Mouse (Mus musculus) T-helper 17 cell (primary cell): ENCODE data around the gene Sesn3.

ENCODE experiments used
- in situ Hi-C, 2 experiments: fragments of 300-600 bp; cut with MboI, MseI; formaldehyde crosslinking; loops; 1 replicate in 1 of 2; 2 replicates in 1 of 2; pipeline ENCODE4 v1.15.1; 2025; ENCODE audit warnings: high pct_unique_total_duplicates in 2 of 2

Sesn3 gene

DNA sequence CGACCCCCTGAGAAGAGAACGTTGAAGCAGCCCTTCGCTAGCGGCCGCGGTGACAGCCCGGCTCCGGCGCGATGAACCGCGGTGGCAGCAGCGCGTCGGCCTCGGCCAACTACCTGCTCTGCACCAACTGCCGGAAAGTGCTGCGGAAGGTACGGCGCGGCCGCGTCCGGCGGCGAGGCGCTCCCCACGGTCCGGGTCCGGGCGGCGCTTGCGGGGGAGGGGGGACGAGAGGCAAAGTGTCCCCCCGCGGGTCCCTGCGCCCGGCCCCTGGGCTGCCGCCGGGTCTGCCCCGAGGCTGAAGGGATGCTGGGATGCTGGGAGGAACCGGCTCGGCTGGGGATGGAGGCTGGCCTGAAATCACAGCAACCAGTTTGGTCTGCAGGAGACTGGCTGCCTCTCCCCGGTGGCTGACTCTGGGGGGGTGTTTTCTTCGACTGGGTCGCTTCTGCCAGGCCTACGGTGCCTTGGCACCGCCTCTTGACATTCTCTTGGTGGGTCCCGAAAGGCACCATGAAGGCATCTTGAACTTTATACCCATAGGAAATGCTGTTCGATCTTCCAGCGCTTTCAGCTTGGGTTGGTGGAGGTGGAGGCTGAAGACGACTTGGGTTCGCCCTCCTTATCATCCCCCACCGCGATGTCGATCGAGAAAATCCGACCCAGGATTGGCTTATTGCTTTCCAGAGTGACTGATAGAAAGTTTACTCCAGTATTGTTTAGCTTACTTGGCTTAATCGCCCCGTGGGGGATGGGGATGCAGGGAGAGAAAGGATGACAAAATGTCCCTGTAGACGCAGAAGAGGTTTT, 1.8 kb downstream of the Sesn3 start:
- in situ Hi-C loops = loop anchor here in 1 of 2 experiments (10.0 kb wide), 2 partner anchors 382 to 1028 kb away; partner anchors contain the start of genes 4931406C07Rik and Taf1d

DNA sequence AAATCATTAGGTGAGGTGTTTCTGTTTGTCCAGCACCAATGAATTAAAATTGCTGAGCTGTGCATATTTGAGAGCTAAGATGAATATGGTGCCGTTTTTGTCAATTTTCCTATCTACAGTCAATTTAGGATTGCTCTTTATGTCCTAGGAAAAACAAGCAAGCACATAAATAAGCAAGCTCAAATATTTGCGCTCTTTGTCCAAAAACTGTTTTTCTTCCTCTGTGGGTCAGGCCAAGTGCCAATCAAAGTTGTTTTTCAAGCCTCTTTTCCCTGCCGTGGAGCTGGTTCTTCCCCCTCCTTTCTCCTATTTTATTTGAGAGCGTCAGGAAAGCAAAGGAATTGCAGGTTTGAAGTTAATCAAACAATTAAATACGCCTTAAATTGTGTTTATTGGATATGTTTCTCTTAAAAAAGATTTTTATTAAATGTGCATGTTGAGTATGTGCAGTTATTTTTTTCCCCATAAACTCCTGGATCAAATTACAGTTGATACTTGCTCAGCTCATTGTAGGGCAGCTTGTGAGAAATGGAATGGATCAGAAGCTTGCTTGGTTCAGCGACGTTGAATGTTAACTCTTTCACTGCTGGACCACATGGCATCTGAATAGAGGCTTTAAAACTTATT, 2.6 kb downstream of the Sesn3 start:
- in situ Hi-C loops = loop anchor here in 1 of 2 experiments (10.0 kb wide), 2 partner anchors 383 to 1027 kb away; partner anchors contain the start of genes 4931406C07Rik and Taf1d

DNA sequence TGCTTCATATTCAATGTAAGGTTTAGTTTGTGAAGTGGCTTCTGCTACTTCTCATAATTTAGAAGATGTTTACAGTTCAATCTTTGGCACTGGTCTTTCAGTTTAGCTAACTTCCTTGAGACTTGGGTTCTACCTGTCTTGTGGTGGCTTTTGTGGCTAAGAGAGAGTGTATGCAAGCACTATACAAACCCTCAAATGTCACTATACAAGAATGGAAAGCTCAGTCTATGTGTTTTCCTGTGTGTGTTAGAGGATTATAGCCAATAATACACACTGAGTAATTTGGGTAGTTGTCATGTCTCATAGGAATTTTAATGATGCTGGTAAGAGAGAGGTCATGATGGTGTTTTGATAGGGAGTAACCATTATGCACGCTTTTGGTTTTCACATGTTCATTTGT, 5.8 kb downstream of the Sesn3 start:
- in situ Hi-C loops = no loop called here

DNA sequence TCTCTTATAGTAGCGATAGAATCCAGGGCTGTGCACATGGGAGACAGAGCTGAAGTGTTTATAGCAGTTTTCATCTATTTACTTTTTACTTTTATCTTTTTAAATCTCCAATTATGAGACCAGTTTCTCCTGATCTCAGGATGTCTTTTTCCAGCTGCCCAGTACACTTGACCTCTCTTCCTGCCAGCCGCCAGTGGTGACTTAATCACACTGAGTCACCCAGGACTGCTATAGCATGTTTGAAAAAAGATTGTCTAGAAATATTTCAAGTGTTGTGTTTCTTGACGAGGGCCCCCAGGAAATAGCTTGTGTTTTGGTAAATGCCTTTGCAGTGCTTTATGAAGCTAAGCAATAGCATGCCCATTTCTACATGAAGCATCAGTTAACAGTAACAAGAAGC, 10.2 kb downstream of the Sesn3 start:
- in situ Hi-C loops = no loop called here

DNA sequence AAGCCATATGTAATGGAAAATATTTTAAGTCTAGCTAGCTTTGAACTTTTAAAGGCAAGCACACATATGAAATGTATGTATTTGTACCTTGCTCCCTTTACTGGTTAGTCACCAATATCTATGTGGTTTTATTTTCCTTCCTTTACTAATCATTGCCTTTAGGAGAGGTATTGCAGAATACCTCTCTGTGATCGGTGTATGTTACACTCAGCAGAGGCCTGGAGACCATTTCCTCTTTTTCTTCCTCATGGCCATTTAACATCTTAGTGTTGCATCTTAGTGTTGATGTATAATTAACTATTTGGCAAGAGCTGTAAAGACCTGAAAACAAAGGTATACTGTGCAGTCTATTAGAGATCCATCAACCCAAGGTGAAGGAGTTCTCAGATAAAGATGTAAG, 12.4 kb downstream of the Sesn3 start:
- in situ Hi-C loops = no loop called here

DNA sequence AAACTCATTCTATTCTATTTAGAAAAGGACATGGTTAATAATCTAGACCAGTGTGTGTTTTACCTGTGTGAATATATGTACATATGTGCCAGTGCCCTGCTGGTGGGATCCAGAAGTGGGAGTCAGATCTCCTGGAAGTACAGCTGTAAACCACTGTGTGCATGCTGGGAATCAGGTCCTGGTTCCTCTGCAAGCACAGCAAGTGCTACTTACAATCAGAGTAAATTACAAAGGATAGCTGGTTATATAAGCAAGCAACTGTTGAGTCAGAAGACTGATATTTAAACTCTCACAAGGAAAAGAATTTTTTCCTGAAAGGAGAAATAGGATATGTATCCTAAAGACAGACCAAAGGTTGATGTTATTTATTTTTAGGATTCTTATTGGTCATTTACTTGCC, 13.6 kb downstream of the Sesn3 start:
- in situ Hi-C loops = no loop called here

DNA sequence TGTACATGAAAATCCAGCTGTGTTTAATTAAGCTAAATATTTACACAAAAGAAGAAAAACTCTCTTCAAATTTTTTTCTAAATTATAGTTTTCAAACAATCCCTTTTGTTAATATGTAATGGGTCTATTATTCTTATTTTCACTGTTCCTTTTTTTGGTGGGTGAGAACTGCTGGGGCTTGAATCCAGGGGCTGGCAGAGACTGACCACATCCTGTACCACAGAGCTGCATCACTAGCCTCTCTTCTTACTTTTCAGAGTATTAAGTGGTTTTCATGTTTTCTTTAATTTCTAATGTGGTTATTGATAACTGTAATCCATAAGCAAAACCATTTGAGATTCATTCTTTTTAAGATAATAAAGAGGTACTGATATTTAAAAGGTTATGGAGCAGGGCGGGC, 19.0 kb downstream of the Sesn3 start:
- in situ Hi-C loops = no loop called here

DNA sequence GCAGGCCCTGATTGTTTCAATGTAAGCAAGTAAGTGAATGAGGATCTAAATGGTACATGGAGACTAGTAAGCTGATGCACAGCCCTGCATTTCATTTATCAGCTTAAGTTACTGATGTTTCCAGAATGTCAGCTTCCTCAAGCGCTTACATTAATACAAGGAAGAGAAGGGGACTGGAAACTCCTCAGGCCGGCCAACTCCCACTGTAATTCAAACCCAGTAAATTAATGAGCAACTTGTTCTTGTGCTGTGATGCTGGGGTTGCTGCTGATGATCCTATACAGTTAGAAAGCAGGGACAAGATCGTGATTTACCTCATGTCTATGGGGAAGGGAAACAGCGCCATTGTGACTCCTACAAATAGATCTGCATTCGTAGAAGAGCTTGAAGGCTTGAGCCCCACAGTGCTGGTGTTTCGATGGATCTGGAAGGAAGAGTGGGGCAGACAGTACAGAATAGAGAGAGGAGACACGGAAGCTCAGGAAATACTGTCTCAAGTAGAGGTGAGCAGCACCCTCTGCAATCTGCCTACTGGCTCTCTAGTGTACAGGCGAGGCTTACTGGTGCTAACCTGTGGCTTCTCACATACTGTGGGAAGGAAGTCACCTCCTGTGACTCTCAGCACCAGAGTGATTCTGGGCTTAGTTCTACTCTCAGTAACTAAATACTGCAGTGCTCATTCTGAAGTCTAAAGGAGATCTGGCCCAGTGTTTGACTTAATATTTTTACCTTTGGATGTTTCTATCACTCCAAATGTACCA, 21.0 kb downstream of the Sesn3 start:
- in situ Hi-C loops = no loop called here

DNA sequence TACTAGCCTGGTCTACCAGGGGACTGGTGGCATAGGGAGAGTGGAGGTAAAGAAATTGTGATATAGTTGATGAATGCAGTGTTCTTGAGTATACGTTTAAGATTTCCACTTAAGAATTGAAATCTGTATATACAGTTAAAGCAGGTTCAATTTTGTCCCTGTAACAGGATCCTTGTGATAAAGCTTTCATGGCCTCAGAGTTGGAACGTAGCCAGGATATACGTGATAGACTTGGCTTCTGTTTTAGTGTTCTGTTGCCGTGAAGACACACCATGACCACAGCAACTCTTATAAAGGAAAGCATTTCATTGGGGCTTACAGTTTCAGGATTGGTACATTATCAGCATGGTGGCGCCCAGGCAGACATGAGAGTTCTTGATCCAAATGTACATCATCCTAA, 22.3 kb downstream of the Sesn3 start:
- in situ Hi-C loops = no loop called here

DNA sequence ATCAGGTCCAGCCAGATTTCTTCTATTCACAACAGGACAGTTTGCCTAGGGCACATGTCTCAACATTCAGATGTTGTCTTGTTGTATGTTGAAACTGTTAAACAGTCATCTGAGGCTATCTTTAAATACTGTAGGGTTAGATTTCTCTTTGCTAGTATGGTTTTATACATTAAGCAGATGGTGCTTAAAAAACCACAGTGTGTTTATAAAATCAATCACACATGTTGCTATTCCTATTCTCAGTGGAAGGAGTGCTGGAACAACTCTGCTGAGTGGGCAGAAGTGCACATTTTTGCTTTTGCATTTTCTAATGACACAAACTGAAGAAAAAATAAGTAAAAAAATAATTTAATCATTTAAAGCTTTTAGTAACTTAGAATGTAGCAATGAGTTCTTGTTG, 25.0 kb downstream of the Sesn3 start:
- in situ Hi-C loops = no loop called here

DNA sequence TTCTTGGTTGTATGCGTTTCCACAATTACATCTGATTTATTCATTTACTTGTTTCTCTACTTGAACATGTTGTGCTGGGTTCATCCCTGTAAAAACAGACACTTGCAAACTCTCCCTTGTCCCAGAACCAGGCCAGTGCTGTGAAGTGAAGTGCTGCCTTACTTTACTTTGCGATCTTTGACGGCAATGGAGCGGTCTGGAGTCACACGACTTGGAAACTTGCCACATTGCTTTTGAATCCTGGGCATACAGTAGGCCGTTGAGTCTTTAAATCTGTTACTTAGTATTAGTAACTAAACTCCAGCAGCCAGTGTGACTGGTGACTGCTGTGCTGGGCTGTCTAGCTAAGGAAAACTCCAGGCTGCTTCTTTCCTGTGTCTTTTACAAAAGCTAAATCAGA, 25.9 kb downstream of the Sesn3 start:
- in situ Hi-C loops = no loop called here

DNA sequence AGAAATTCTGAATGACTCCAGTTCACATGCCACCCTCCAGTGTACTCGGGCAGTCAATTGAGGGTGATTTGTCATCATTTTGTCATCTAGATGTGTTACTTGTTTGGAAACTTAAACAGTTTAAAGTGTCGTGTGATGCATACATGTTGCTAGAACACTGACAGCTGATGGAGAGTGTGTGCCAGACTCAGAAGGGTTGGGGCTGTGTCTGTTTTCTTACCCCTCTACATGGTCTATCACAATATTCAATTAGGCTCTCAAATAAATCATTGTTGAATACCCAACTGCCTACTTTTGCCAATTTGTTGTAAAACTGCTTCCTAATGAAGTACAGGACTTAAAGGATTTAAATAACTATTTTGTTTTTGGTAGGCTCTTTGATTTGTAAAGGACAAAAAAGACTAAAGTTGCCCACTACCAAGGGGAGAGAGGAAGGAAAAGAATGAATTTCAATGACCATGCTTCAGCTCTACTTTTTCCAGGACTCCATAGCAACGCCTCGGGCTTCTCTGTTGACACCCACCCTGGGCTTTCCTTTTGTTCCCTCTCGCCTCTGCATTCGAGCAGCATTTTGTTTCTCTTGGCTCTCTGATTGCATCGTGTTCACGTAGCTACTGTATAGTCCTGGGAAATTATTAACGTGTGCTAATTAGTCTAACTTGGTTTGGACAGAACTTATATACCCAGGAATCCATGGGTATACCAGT, 29.5 kb downstream of the Sesn3 start:
- in situ Hi-C loops = no loop called here

DNA sequence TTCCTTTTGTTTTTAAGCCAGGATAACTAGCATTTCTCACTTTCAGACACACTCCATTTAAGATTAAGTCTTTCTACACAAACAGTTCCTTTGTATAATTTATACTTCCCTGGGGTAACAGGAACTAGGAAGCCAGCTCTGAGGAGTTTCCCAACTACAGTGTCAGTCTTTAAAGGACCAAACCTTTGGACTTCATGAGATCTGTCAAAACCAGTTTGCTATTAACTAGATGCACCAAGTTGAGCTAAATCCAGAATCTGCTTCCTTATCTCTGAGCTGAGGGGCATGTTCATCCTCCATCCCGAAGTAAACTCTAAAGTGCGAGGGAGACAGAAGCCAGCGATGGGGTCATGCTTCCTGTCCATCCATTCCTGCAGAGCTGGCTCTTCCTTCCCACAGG, 32.5 kb downstream of the Sesn3 start:
- in situ Hi-C loops = no loop called here

DNA sequence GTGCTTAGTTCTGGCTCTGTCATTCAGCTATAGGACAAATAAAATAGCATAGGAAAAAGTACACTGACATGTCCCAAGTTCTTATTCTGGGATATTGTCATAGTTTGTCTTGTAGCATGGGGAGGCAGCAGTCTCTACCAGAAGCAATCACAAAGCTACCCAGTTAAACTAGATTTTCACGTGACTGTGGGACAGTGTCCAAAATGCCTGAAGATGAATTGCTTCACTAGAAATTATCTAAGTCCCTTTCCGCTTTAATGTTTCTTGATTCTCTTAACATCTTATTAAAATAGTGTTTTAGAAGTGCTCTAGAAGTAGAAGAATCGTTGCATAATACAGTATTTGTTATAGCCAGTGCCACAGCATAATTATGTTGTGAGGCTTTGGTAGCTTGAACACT, 39.1 kb downstream of the Sesn3 start:
- in situ Hi-C loops = no loop called here

DNA sequence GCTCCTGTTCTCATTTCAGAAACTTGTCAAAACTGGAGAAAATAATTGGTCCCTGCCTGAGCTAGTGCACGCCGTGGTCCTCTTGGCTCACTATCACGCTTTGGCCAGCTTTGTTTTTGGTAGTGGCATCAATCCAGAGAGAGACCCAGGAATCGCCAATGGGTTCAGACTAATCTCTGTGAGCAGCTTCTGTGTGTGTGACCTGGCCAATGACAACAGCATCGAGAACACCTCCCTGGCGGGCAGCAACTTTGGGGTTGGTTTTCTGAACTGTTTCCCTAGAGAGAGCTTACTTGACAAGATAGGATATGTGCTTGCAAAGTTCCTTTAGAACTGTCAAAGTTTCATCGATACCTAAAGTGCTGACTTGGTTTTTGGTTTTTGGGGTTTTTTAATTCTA, 39.6 kb downstream of the Sesn3 start:
- in situ Hi-C loops = no loop called here

DNA sequence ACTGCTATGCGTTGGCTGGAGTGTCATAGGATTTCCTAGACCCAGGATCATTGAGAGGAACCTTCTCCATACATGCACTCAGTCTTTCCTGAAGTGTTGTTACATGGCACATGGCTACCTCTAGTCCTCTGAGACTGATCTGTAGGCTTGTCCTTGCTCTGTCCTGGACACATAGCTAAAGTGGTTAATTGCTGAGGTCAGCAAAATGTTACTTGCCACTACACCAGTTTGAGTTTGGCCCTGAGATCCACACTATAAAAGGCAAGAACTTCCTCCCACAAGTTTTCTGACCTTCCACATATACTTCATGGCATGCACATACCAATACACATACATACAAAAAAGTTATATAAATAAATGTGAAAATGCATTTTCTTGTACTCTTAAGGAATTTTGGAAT, 41.8 kb downstream of the Sesn3 start:
- in situ Hi-C loops = no loop called here

DNA sequence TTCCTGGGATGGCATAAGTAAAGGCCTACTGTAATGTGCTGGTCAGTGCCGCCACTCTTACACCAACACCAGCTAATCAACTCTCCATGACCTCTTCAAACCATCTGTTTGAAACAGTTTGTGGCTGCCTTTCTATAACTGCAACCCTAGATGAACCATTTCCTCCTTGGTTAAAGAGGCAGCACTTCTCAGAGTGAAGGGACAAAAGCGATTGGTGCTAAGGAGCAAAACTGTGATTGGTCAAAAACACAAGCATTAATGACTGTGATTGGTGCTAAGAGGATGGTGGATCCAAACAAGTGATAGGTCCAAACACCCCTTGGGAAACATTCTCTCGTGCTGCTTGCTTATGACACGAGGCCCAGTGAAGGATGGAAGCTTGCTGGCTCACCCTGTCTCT, 61.0 kb downstream of the Sesn3 start:
- in situ Hi-C loops = loop anchor here in 1 of 2 experiments (25.0 kb wide), 1 partner anchor 1099 kb away; the partner anchor contains the start of genes Ccdc82 and Jrkl

DNA sequence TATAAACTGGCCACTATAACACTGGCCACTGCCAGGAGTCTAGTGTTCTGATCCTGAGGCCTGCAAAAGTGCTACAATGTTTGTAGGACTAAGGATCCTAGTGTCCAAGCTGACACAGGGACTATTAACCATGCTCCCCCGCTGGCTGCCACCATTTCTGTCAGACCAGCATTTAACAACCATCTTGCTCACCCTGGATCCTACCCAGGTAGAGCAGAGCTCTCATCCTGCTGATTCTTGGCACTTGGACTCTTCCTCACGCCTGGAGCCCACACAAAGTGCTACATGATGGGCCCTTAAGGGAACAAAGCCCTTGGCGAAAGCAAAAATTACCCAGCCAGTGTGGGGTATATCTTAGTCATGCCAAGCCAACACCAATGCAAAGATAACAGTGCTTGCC, 62.0 kb downstream of the Sesn3 start:
- in situ Hi-C loops = loop anchor here in 1 of 2 experiments (25.0 kb wide), 1 partner anchor 1100 kb away; the partner anchor contains the start of genes Ccdc82 and Jrkl

DNA sequence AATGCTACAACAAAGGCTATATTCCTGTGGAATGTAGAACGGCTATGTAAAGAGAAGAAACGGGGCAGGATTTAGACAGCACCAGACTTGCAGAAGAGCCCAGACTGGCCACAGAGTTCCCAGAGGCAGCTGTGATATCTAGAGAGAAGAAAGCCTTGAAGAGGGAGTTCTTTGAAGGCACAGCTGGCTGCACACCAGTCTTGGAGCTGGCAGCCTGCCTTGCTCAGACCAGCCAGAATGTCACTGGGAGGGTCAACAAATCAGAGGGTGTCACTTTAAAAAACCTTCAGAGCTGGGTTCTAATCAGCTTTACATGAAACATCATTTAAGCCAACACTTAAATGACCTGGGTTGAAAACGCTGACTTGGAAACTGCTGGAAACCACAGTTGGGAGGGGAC, 63.8 kb downstream of the Sesn3 start:
- in situ Hi-C loops = loop anchor here in 1 of 2 experiments (25.0 kb wide), 1 partner anchor 1101 kb away; the partner anchor contains the start of genes Ccdc82 and Jrkl

DNA sequence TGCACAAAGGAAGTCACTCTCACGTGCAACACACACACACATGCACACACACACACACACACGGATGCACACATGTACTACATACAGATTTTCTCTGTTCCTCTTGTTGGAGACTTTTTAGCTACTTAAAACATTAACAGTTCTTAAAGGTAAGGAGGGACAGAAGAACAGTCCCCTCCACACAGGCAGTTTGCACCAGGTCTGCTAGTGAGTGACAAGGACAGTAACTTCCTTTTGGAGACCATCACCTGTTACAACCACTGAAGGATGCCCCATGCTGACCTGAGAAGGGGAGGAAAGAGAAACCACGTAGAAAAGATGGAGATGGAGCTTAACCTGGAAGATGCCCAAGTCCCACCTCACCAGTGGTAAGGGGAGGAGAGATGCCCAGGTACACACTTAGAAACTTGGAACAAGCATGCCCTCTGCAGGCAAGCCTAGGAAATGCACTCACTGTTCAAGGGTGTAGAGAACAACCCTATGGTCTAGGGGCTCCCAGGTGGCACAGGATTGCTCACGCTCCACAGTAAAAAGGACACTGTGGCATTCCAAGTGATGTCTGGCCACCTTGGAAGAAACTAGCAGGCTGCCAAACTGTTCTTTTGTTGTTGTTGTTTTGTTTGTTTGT, 67.3 kb downstream of the Sesn3 start:
- in situ Hi-C loops = loop anchor here in 1 of 2 experiments (25.0 kb wide), 1 partner anchor 1105 kb away; the partner anchor contains the start of genes Ccdc82 and Jrkl

DNA sequence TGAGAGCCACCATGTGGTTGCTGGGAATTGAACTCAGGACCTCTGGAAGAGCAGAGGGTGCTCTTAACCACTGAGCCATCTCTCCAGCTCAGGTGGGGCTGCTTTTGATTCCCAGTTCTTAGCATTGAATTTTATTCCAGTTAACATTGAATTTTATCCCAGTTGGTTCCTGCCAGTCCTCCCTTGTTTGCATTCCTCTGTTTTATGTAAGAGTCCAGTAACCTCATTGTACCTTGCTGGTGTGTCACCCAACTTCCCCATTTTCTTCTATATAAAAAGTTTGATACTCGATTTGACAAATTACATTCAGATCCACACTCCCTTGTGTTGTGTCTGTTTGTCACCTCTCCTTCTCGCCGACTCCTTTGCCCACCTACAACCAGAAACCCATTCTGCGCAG, 71.0 kb downstream of the Sesn3 start:
- in situ Hi-C loops = loop anchor here (5.0 to 25.0 kb wide), 4 partner anchors 106 to 1109 kb away; partner anchors contain the start of genes Ccdc82 (in 1 of the 2) and Jrkl (in 1 of the 2)
